Mouse (Mus musculus) CD4-positive naive resting alpha-beta T cell, adult 76 days (primary cell): ENCODE data around the gene Cyp21a1. TPM values are rescaled to one million over a fixed set of nuclear protein-coding genes. Genes with fewer than 3 reads are reported as not detected.

Source experiments
- total RNA-seq: library from RNA; stranded (reverse); gene quantifications from one replicate; pipeline ENCODE4 v1.2.4, GENCODE M21; 2023

Cyp21a1 gene
- total RNA-seq = not detected

GRCm38 (mm10) chr17:34804301-34804700 is at the start of gene Cyp21a1:
TSS of gene Cyp21a1 (minus strand) at chr17:34804561.

GRCm38 (mm10) chr17:34849722-34850516 is 45.6 kb upstream of the Cyp21a1 start, which contains the start of the genes Skiv2l and Nelfe:
TSS of gene Skiv2l (minus strand) at chr17:34850210.
TSS of gene Nelfe (plus strand) at chr17:34850391.

GRCm38 (mm10) chr17:34836856-34837221 is 32.5 kb upstream of the Cyp21a1 start, which contains the start of the genes Stk19 and Dxo:
TSS of gene Stk19 (minus strand) at chr17:34836945.
TSS of gene Dxo (plus strand) at chr17:34837019.

Other genes starting within 250 kb of the Cyp21a1 start
- gene Notch4, start 240.3 kb downstream of the Cyp21a1 start, total RNA-seq = 0.38 TPM
- gene Gpsm3, start 214.8 kb downstream of the Cyp21a1 start, total RNA-seq = 180 TPM
- 48.2 TPM for gene Pbx2, start 213.3 kb downstream of the Cyp21a1 start, total RNA-seq
- 8.7 TPM for gene Ager, start 206.7 kb downstream of the Cyp21a1 start, total RNA-seq
- 29.9 TPM for gene Rnf5, start 200.9 kb downstream of the Cyp21a1 start, total RNA-seq
- gene Agpat1, start 200.3 kb downstream of the Cyp21a1 start, total RNA-seq = 41.1 TPM
- 8.4 TPM for gene Egfl8, start 188.6 kb downstream of the Cyp21a1 start, total RNA-seq
- gene Ppt2, start 176.1 kb downstream of the Cyp21a1 start, total RNA-seq = 20.6 TPM
- gene Prrt1, start 175.0 kb downstream of the Cyp21a1 start, total RNA-seq = 6.9 TPM
- gene Fkbpl, start 159.8 kb downstream of the Cyp21a1 start, total RNA-seq = 1.2 TPM
- 42.3 TPM for gene Atf6b, start 157.4 kb downstream of the Cyp21a1 start, total RNA-seq
- gene Tnxb, start 134.0 kb downstream of the Cyp21a1 start, total RNA-seq = 0.09 TPM
- gene C4b, start 60.7 kb downstream of the Cyp21a1 start, total RNA-seq = 0.70 TPM
- 55.8 TPM for gene Stk19, start 32.4 kb upstream of the Cyp21a1 start, total RNA-seq
- 86.0 TPM for gene Dxo, start 32.5 kb upstream of the Cyp21a1 start, total RNA-seq
- 121 TPM for gene Skiv2l, start 45.6 kb upstream of the Cyp21a1 start, total RNA-seq
- gene Nelfe, start 45.8 kb upstream of the Cyp21a1 start, total RNA-seq = 22.0 TPM
- gene Cfb, start 58.0 kb upstream of the Cyp21a1 start, total RNA-seq = 0.64 TPM
- gene Zbtb12, start 74.9 kb upstream of the Cyp21a1 start, total RNA-seq = 4.4 TPM
- gene Gm20547, start 77.5 kb upstream of the Cyp21a1 start, total RNA-seq = 0.38 TPM
- gene C2, start 93.7 kb upstream of the Cyp21a1 start, total RNA-seq = 1.6 TPM
- gene Ehmt2, start 93.9 kb upstream of the Cyp21a1 start, total RNA-seq = 113 TPM
- not detected for gene Slc44a4, start 109.9 kb upstream of the Cyp21a1 start, total RNA-seq
- 44.2 TPM for gene Neu1, start 126.7 kb upstream of the Cyp21a1 start, total RNA-seq
- gene Hspa1b, start 154.7 kb upstream of the Cyp21a1 start, total RNA-seq = 97.6 TPM
- gene Gm20481, start 165.4 kb upstream of the Cyp21a1 start, total RNA-seq = not detected
- gene Hspa1a, start 167.6 kb upstream of the Cyp21a1 start, total RNA-seq = 57.4 TPM
- not detected for gene Hspa1l, start 168.1 kb upstream of the Cyp21a1 start, total RNA-seq
- 24.0 TPM for gene Lsm2, start 177.3 kb upstream of the Cyp21a1 start, total RNA-seq
- gene Vars, start 196.4 kb upstream of the Cyp21a1 start, total RNA-seq = 85.0 TPM
- gene Vwa7, start 212.0 kb upstream of the Cyp21a1 start, total RNA-seq = not detected
- gene Sapcd1, start 223.5 kb upstream of the Cyp21a1 start, total RNA-seq = 1.4 TPM
- 3.2 TPM for gene Msh5, start 242.2 kb upstream of the Cyp21a1 start, total RNA-seq
- gene Clic1, start 245.4 kb upstream of the Cyp21a1 start, total RNA-seq = 137 TPM